Mouse (Mus musculus) limb, embryonic 11.5 days (tissue): Measurements from ENCODE around the gene Cd300lg. TPM values are rescaled to one million over a fixed set of nuclear protein-coding genes. Genes with fewer than 3 reads are reported as not detected.

Experiments
- ATAC-seq: fragments of 200-750 bp; cut with Nextera tagmentation; 2 replicates; pipeline ENCODE4 v1.8.0; 2017; ENCODE audit warnings: low read depth; ENCODE audit not compliant: insufficient number of reproducible peaks, low FRiP score, low TSS enrichment
- DNase-seq: peaks from one replicate; pipeline ENCODE4 v3.0.0-alpha.2; 2015; ENCODE audit warnings: low spot score
- H3K27ac ChIP-seq: fragments of 300-500 bp; sonication (generic); replicated peaks from 2 replicates; pipeline ENCODE4 v1.5.1; 2014; ENCODE audit warnings: low read depth, mild to moderate bottlenecking, low read length
- H3K27me3 ChIP-seq: fragments of 300-500 bp; sonication (generic); 2 replicates; pipeline ENCODE4 v1.6.1; 2014; ENCODE audit warnings: mild to moderate bottlenecking, low read length, mixed read lengths; ENCODE audit not compliant: control insufficient read depth, insufficient read depth
- H3K36me3 ChIP-seq: fragments of 300-500 bp; sonication (generic); 2 replicates; pipeline ENCODE4 v1.6.1; 2014; ENCODE audit warnings: mild to moderate bottlenecking, low read length, moderate library complexity, mixed read lengths; ENCODE audit not compliant: control insufficient read depth, insufficient read depth
- H3K4me1 ChIP-seq: fragments of 300-500 bp; sonication (generic); 2 replicates; pipeline ENCODE4 v1.6.1; 2014; ENCODE audit warnings: low read length, mixed read lengths; ENCODE audit not compliant: control insufficient read depth, insufficient read depth
- H3K4me2 ChIP-seq: fragments of 300-500 bp; sonication (generic); 2 replicates; pipeline ENCODE4 v1.6.1; 2014; ENCODE audit warnings: low read depth, mild to moderate bottlenecking, moderate library complexity; ENCODE audit not compliant: severe bottlenecking
- H3K4me3 ChIP-seq: fragments of 300-500 bp; sonication (generic); 2 replicates; pipeline ENCODE4 v1.5.1; 2014; ENCODE audit warnings: low read depth, low read length
- H3K9ac ChIP-seq: fragments of 300-500 bp; sonication (generic); 2 replicates; pipeline ENCODE4 v1.6.1; 2014; ENCODE audit warnings: mild to moderate bottlenecking, low read length
- H3K9me3 ChIP-seq: fragments of 300-500 bp; sonication (generic); 2 replicates; pipeline ENCODE4 v1.6.1; 2016; ENCODE audit warnings: low read length; ENCODE audit not compliant: control insufficient read depth
- WGBS: fragments of 180-500 bp; shearing (Covaris S2); extraction: QIAGEN DNeasy Blood & Tissue Kit; methylation state at CpG from one replicate; pipeline ENCODE4 v1.1.7; 2014; 5-methylcytosine and 5-hydroxymethylcytosine counted together
- polyA plus RNA-seq: library from polyadenylated mRNA; unstranded; fragments of >200 nt; fragmentation: Nextera tagmentation; extraction: Ambion mirVana; gene quantifications from 2 replicates; pipeline ENCODE4 v1.2.1, GENCODE M21; 2014

The Cd300lg gene
- polyA plus RNA-seq, 1 experiment from 2014 or later, result 0.35 TPM

- 87% methylated on average over 7 of the region's 7 CpGs for WGBS
- Histone ChIP-seq H3K36me3 (no peaks in the 10 kb centered on the region), H3K4me1 (no peaks in the 10 kb centered on the region), H3K27me3 (no peaks in the 10 kb centered on the region), H3K4me3 (no peak overlapping the region), H3K4me2 (no peak overlapping the region), H3K27ac (no peak overlapping the region), H3K9me3 (peaks cover 8% of the 10 kb centered on the region; the same call in 1 of the 2 replicates), H3K9ac (no peak overlapping the region)
- ATAC-seq (no peak), DNase-seq (no peak)
These were observed 3.4 kb downstream of the Cd300lg start for GRCm38 (mm10) chr11:102044691-102045212.

GRCm38 (mm10) chr11:102046607-102047006 is 5.3 kb downstream of the Cd300lg start:
- no peak overlapping the region for H3K4me2 ChIP-seq
- WGBS, result 85% methylated on average over 9 of the region's 9 CpGs

GRCm38 (mm10) chr11:102049875-102050482 is 8.7 kb downstream of the Cd300lg start:
- DNase-seq, result no peak

More at GRCm38 (mm10) chr11:102046607-102047006, 5.3 kb downstream of the Cd300lg start:
- Histone ChIP-seq H3K9ac (no peak overlapping the region), H3K27ac (no peak overlapping the region), H3K4me3 (no peak overlapping the region), H3K36me3 (no peaks in the 10 kb centered on the region), H3K4me1 (no peaks in the 10 kb centered on the region), H3K27me3 (no peaks in the 10 kb centered on the region), H3K9me3 (peaks cover 8% of the 10 kb centered on the region; the same call in 1 of the 2 replicates)
- DNase-seq (no peak), ATAC-seq (no peak)

GRCm38 (mm10) chr11:102051541-102051940 is 10.2 kb downstream of the Cd300lg start:
- H3K9me3 ChIP-seq, result no peaks in the 10 kb centered on the region

More at GRCm38 (mm10) chr11:102049875-102050482, 8.7 kb downstream of the Cd300lg start:
- no peak for ATAC-seq
- Histone ChIP-seq H3K4me3 (no peak overlapping the region), H3K27me3 (no peaks in the 10 kb centered on the region), H3K9ac (no peak overlapping the region), H3K4me2 (no peak overlapping the region), H3K27ac (no peak overlapping the region), H3K36me3 (no peaks in the 10 kb centered on the region), H3K9me3 (peaks cover 8% of the 10 kb centered on the region; the same call in 1 of the 2 replicates), H3K4me1 (no peaks in the 10 kb centered on the region)
- WGBS, result 62% methylated on average over 14 of the region's 14 CpGs

GRCm38 (mm10) chr11:102051954-102052353 is 10.6 kb downstream of the Cd300lg start:
- no peak for DNase-seq
- no peak overlapping the region for H3K27ac ChIP-seq
- H3K27me3 ChIP-seq, result no peaks in the 10 kb centered on the region
- no peak overlapping the region for H3K4me2 ChIP-seq
- H3K4me3 ChIP-seq, result no peak overlapping the region
- no peaks in the 10 kb centered on the region for H3K4me1 ChIP-seq
- ATAC-seq, result no peak
- no peaks in the 10 kb centered on the region for H3K36me3 ChIP-seq
- 56% methylated on average over 4 of the region's 4 CpGs for WGBS
- H3K9me3 ChIP-seq, result no peaks in the 10 kb centered on the region
- H3K9ac ChIP-seq, result no peak overlapping the region

More at GRCm38 (mm10) chr11:102051541-102051940, 10.2 kb downstream of the Cd300lg start:
- no peak overlapping the region for H3K4me2 ChIP-seq
- no peak overlapping the region for H3K27ac ChIP-seq
- no peaks in the 10 kb centered on the region for H3K4me1 ChIP-seq
- H3K9ac ChIP-seq, result no peak overlapping the region
- DNase-seq (no peak), ATAC-seq (no peak)
- WGBS, result 68% methylated on average over 4 of the region's 4 CpGs
- no peak overlapping the region for H3K4me3 ChIP-seq
- H3K36me3 ChIP-seq, result no peaks in the 10 kb centered on the region
- H3K27me3 ChIP-seq, result no peaks in the 10 kb centered on the region

- Histone ChIP-seq H3K4me3 (no peak overlapping the region), H3K4me2 (no peak overlapping the region), H3K9ac (no peak overlapping the region), H3K9me3 (no peaks in the 10 kb centered on the region), H3K27ac (no peak overlapping the region), H3K4me1 (no peaks in the 10 kb centered on the region), H3K27me3 (no peaks in the 10 kb centered on the region), H3K36me3 (no peaks in the 10 kb centered on the region)
- ATAC-seq, result no peak
- no peak for DNase-seq
- 84% methylated on average over 12 of the region's 12 CpGs for WGBS
These were observed 11.4 kb downstream of the Cd300lg start for GRCm38 (mm10) chr11:102052697-102053096.

- Histone ChIP-seq H3K27me3 (no peaks in the 10 kb centered on the region), H3K36me3 (no peaks in the 10 kb centered on the region), H3K9ac (no peak overlapping the region), H3K4me2 (no peak overlapping the region), H3K9me3 (no peaks in the 10 kb centered on the region), H3K4me3 (no peak overlapping the region), H3K4me1 (no peaks in the 10 kb centered on the region), H3K27ac (no peak overlapping the region)
- ATAC-seq (no peak), DNase-seq (no peak)
- 83% methylated on average over 7 of the region's 7 CpGs for WGBS
These were observed 11.9 kb downstream of the Cd300lg start for GRCm38 (mm10) chr11:102053183-102053582.

GRCm38 (mm10) chr11:102053847-102054246 is 12.5 kb downstream of the Cd300lg start:
- Histone ChIP-seq H3K4me3 (no peak overlapping the region), H3K36me3 (no peaks in the 10 kb centered on the region), H3K9ac (no peak overlapping the region), H3K9me3 (no peaks in the 10 kb centered on the region), H3K4me1 (no peaks in the 10 kb centered on the region), H3K4me2 (no peak overlapping the region), H3K27ac (no peak overlapping the region), H3K27me3 (no peaks in the 10 kb centered on the region)
- peak; percentile 79 for DNase-seq
- no peak for ATAC-seq
- 28% methylated on average over 9 of the region's 9 CpGs for WGBS
